Mouse (Mus musculus) CH12.LX (cell line): Measurements from ENCODE around the gene Ranbp9. TPM values are rescaled to one million over a fixed set of nuclear protein-coding genes. Genes with fewer than 3 reads are reported as not detected.

Source experiments
- DNase-seq: peaks from one replicate; pipeline ENCODE4 v3.0.0-alpha.2; 2013; ENCODE audit errors: extremely low read depth
- H3K27ac ChIP-seq: 2 replicates; pipeline ENCODE4 v1.5.1; 2012; ENCODE audit warnings: low read depth, mild to moderate bottlenecking, control low read depth, moderate library complexity; ENCODE audit not compliant: insufficient read depth
- H3K27me3 ChIP-seq: replicated peaks from 2 replicates; pipeline ENCODE3; 2012; ENCODE audit warnings: inconsistent platforms
- H3K36me3 ChIP-seq, 2 experiments: replicated peaks in 1 of 2; 2 replicates each; pipeline versions ENCODE3 to v1.6.1; 2012; ENCODE audit warnings: inconsistent platforms in 1 of 2, low read length in 1 of 2, mild to moderate bottlenecking in 1 of 2, mixed read lengths in 1 of 2, moderate library complexity in 1 of 2; ENCODE audit not compliant: control insufficient read depth in 1 of 2, insufficient read depth in 1 of 2
- H3K4me1 ChIP-seq, 2 experiments: 2 replicates each; pipeline ENCODE4 v1.6.1; 2012; ENCODE audit warnings: inconsistent platforms in 1 of 2, moderate library complexity in 1 of 2; ENCODE audit not compliant: insufficient read depth in 2 of 2, control insufficient read depth in 1 of 2
- H3K4me2 ChIP-seq: 2 replicates; pipeline ENCODE4 v1.6.1; 2012; ENCODE audit warnings: low read depth, mild to moderate bottlenecking, control low read depth; ENCODE audit not compliant: poor library complexity, insufficient read depth, severe bottlenecking
- H3K4me3 ChIP-seq, 3 experiments: fragments of 150-350 bp in 1 of 3; sonication (generic) in 1 of 3; replicated peaks in 1 of 3; 2 replicates each; pipeline versions ENCODE3 to v1.5.1; 2011 to 2012; ENCODE audit warnings: low read depth in 2 of 3, low read length in 2 of 3, mild to moderate bottlenecking in 2 of 3, moderate library complexity in 2 of 3, control low read depth in 1 of 3, improper control_type of control experiment in 1 of 3, inconsistent platforms in 1 of 3, mixed read lengths in 1 of 3; ENCODE audit not compliant: poor library complexity in 1 of 3
- H3K79me2 ChIP-seq: replicated peaks from 2 replicates; pipeline ENCODE4 v1.6.1; 2012; ENCODE audit warnings: mild to moderate bottlenecking, moderate library complexity; ENCODE audit not compliant: control insufficient read depth, poor library complexity, insufficient read depth, severe bottlenecking; ENCODE audit errors: extremely low read depth
- H3K9ac ChIP-seq: 2 replicates; pipeline ENCODE4 v1.6.1; 2012; ENCODE audit warnings: low read depth, mild to moderate bottlenecking, control low read depth, moderate library complexity; ENCODE audit not compliant: insufficient read depth
- H3K9me3 ChIP-seq: replicated peaks from 2 replicates; pipeline ENCODE3; 2012; ENCODE audit warnings: low read length, inconsistent platforms, mixed read lengths
- BHLHE40 ChIP-seq: IDR thresholded peaks from 2 replicates; pipeline ENCODE4 v1.6.1; 2011; ENCODE audit warnings: mild to moderate bottlenecking, low read depth, low read length, improper control_type of control experiment
- CHD1 ChIP-seq: IDR thresholded peaks from 2 replicates; pipeline ENCODE4 v1.6.1; 2012; ENCODE audit warnings: low read depth, low read length, improper control_type of control experiment, inconsistent platforms
- CTCF ChIP-seq, 2 experiments: IDR thresholded peaks in 1 of 2; conservative IDR thresholded peaks in 1 of 2; 2 replicates each; pipeline ENCODE4 v1.5.1; 2011 to 2012; ENCODE audit warnings: low read depth in 2 of 2, low read length in 2 of 2, improper control_type of control experiment in 1 of 2, inconsistent platforms in 1 of 2, mild to moderate bottlenecking in 1 of 2, moderate library complexity in 1 of 2
- E2F4 ChIP-seq: IDR thresholded peaks from 2 replicates; pipeline ENCODE4 v1.6.1; 2011; ENCODE audit warnings: low read depth, low read length, improper control_type of control experiment; ENCODE audit not compliant: insufficient replicate concordance
- ELF1 ChIP-seq: IDR thresholded peaks from 2 replicates; pipeline ENCODE4 v1.6.1; 2014; ENCODE audit warnings: low read depth, mild to moderate bottlenecking, inconsistent platforms, low read length, improper control_type of control experiment
- EP300 ChIP-seq: IDR thresholded peaks from 2 replicates; pipeline ENCODE4 v1.6.1; 2011; ENCODE audit warnings: low read length, improper control_type of control experiment
- ETS1 ChIP-seq: conservative IDR thresholded peaks from 2 replicates; pipeline ENCODE4 v1.6.1; 2012; ENCODE audit warnings: low read depth, mild to moderate bottlenecking, inconsistent platforms, low read length, improper control_type of control experiment, moderate library complexity
- GABPA ChIP-seq: IDR thresholded peaks from 2 replicates; pipeline ENCODE4 v1.6.1; 2012; ENCODE audit warnings: low read depth, low read length, improper control_type of control experiment, inconsistent platforms; ENCODE audit not compliant: insufficient replicate concordance
- HCFC1 ChIP-seq: IDR thresholded peaks from 2 replicates; pipeline ENCODE4 v1.6.1; 2012; ENCODE audit warnings: low read depth, mild to moderate bottlenecking, inconsistent platforms, low read length, improper control_type of control experiment
- IRF4 ChIP-seq: IDR thresholded peaks from 2 replicates; pipeline ENCODE4 v1.6.1; 2014; ENCODE audit warnings: low read depth, mild to moderate bottlenecking, inconsistent platforms, low read length, improper control_type of control experiment
- JUN ChIP-seq: IDR thresholded peaks from 2 replicates; pipeline ENCODE4 v1.6.1; 2011; ENCODE audit warnings: low read depth, mild to moderate bottlenecking, low read length, improper control_type of control experiment, moderate library complexity; ENCODE audit not compliant: insufficient read depth
- KAT2A ChIP-seq: IDR thresholded peaks from 2 replicates; pipeline ENCODE4 v1.6.1; 2012; ENCODE audit warnings: low read length, improper control_type of control experiment, inconsistent platforms; ENCODE audit not compliant: insufficient replicate concordance
- MAFK ChIP-seq: IDR thresholded peaks from 2 replicates; pipeline ENCODE4 v1.6.1; 2011; ENCODE audit warnings: low read length, improper control_type of control experiment; ENCODE audit not compliant: insufficient replicate concordance
- MAX ChIP-seq: IDR thresholded peaks from 2 replicates; pipeline ENCODE4 v1.6.1; 2011; ENCODE audit warnings: low read length, improper control_type of control experiment
- MAZ ChIP-seq: IDR thresholded peaks from 2 replicates; pipeline ENCODE4 v1.6.1; 2012; ENCODE audit warnings: low read depth, mild to moderate bottlenecking, inconsistent platforms, low read length, improper control_type of control experiment, moderate library complexity
- MEF2A ChIP-seq: IDR thresholded peaks from 2 replicates; pipeline ENCODE4 v1.6.1; 2014; ENCODE audit warnings: low read depth, mild to moderate bottlenecking, inconsistent platforms, low read length, improper control_type of control experiment, borderline replicate concordance
- NELFE ChIP-seq: IDR thresholded peaks from 2 replicates; pipeline ENCODE4 v1.6.1; 2011; ENCODE audit warnings: low read depth, low read length, improper control_type of control experiment
- NRF1 ChIP-seq: IDR thresholded peaks from 2 replicates; pipeline ENCODE4 v1.6.1; 2014; ENCODE audit warnings: low read depth, mild to moderate bottlenecking, inconsistent platforms, low read length, improper control_type of control experiment, moderate library complexity
- PAX5 ChIP-seq: IDR thresholded peaks from 2 replicates; pipeline ENCODE4 v1.6.1; 2012; ENCODE audit warnings: low read length, inconsistent platforms, mixed read lengths
- POLR2A ChIP-seq: IDR thresholded peaks from 2 replicates; pipeline ENCODE4 v1.6.1; 2011; ENCODE audit warnings: low read depth, mild to moderate bottlenecking, improper control_type of control experiment, low read length
- SIN3A ChIP-seq: IDR thresholded peaks from 2 replicates; pipeline ENCODE4 v1.6.1; 2012; ENCODE audit warnings: low read length, improper control_type of control experiment, inconsistent platforms
- TCF12 ChIP-seq: IDR thresholded peaks from 2 replicates; pipeline ENCODE4 v1.6.1; 2014; ENCODE audit warnings: low read depth, mild to moderate bottlenecking, inconsistent platforms, low read length, improper control_type of control experiment
- UBTF ChIP-seq: IDR thresholded peaks from 2 replicates; pipeline ENCODE4 v1.6.1; 2012; ENCODE audit warnings: low read depth, mild to moderate bottlenecking, inconsistent platforms, low read length, improper control_type of control experiment, moderate library complexity
- USF1 ChIP-seq: IDR thresholded peaks from 2 replicates; pipeline ENCODE4 v1.6.1; 2014; ENCODE audit warnings: low read depth, mild to moderate bottlenecking, inconsistent platforms, low read length, improper control_type of control experiment
- USF2 ChIP-seq: conservative IDR thresholded peaks from 2 replicates; pipeline ENCODE4 v1.6.1; 2011; ENCODE audit warnings: low read depth, low read length, improper control_type of control experiment
- ZC3H11A ChIP-seq: IDR thresholded peaks from 2 replicates; pipeline ENCODE4 v1.6.1; 2012; ENCODE audit warnings: low read depth, mild to moderate bottlenecking, inconsistent platforms, low read length, improper control_type of control experiment
- ZMIZ1 ChIP-seq: IDR thresholded peaks from 2 replicates; pipeline ENCODE4 v1.6.1; 2012; ENCODE audit warnings: low read depth, mild to moderate bottlenecking, inconsistent platforms, low read length, improper control_type of control experiment
- dilution Hi-C: fragments of 300-500 bp; cut with MboI; formaldehyde crosslinking; loops from 2 replicates; pipeline ENCODE4 v1.14.3; 2020; ENCODE audit warnings: low sequenced_read_pairs; ENCODE audit not compliant: extremely low pct_unique_long_range_greater_than_20kb, extremely low pct_ligation_motif_present
- in situ Hi-C: fragments of 300-500 bp; cut with MboI; formaldehyde crosslinking; loops from 3 replicates; pipeline ENCODE4 v1.14.3; 2019; ENCODE audit warnings: low sequenced_read_pairs, low pct_ligation_motif_present, low pct_unique_long_range_greater_than_20kb, mixed read lengths
- polyA plus RNA-seq: library from polyadenylated mRNA; unstranded; fragments of >175 nt; gene quantifications from 2 replicates; pipeline ENCODE4 v1.2.1, GENCODE M21; 2012; ENCODE audit warnings: low read depth; ENCODE audit not compliant: insufficient read length
- total RNA-seq, 2 experiments: library from RNA; depleted of rRNA; stranded (reverse); fragments of 300-350 nt in 1 of 2; fragments of >200 nt in 1 of 2; gene quantifications; 2 replicates each; pipeline ENCODE4 v1.2.3; 2012 to 2014

The Ranbp9 gene
- total and polyA plus RNA-seq, 3 experiments, result 22.0 to 37.6 (median 31.8) TPM

GRCm38 (mm10) chr13:43519251-43519650, 38.2 kb upstream of the Ranbp9 start:
- TF ChIP-seq EP300 (no peak), USF1 (no peak), HCFC1 (no peak), IRF4 (no peak), POLR2A (no peak), MAFK (no peak), ETS1 (no peak), MAZ (no peak), NELFE (no peak), KAT2A (no peak), NRF1 (no peak)
- H3K4me3 ChIP-seq, result no peak overlapping the region
- peaks cover 1% of the 10 kb centered on the region for H3K9me3 ChIP-seq
- DNase-seq, result no peak
- no peaks in the 10 kb centered on the region for H3K79me2 ChIP-seq
- H3K9ac ChIP-seq, result no peak overlapping the region
- no peak overlapping the region for H3K27ac ChIP-seq
- no peaks in the 10 kb centered on the region for H3K36me3 ChIP-seq
- H3K4me1 ChIP-seq, result peaks cover 0 to 8% of the 10 kb centered on the region in 2 experiments; a peak in 2 of 4 replicates
- dilution Hi-C loops, result no loop called here
- H3K27me3 ChIP-seq, result no peaks in the 10 kb centered on the region
- no peak overlapping the region for H3K4me2 ChIP-seq
- in situ Hi-C loops, result no loop called here

GRCm38 (mm10) chr13:43517371-43517770, 36.3 kb upstream of the Ranbp9 start:
- in situ Hi-C loops, result no loop called here
- no peaks in the 10 kb centered on the region for H3K36me3 ChIP-seq
- H3K79me2 ChIP-seq, result no peaks in the 10 kb centered on the region
- H3K4me1 ChIP-seq, result peaks cover 0 to 8% of the 10 kb centered on the region in 2 experiments; a peak in 2 of 4 replicates
- no peak overlapping the region for H3K4me3 ChIP-seq
- peaks cover 4% of the 10 kb centered on the region for H3K9me3 ChIP-seq
- no peaks in the 10 kb centered on the region for H3K27me3 ChIP-seq
- TF ChIP-seq SIN3A (no peak), EP300 (no peak), CHD1 (no peak), TCF12 (no peak), MAFK (no peak), IRF4 (no peak), BHLHE40 (no peak), NRF1 (no peak)
- H3K27ac ChIP-seq, result no peak overlapping the region
- no peak overlapping the region for H3K4me2 ChIP-seq
- H3K9ac ChIP-seq, result no peak overlapping the region
- no peak for DNase-seq
- dilution Hi-C loops, result no loop called here

GRCm38 (mm10) chr13:43516931-43517330, 35.8 kb upstream of the Ranbp9 start:
- Histone ChIP-seq H3K4me3 (no peak overlapping the region), H3K4me2 (no peak overlapping the region), H3K79me2 (no peaks in the 10 kb centered on the region), H3K4me1 (peaks cover 0 to 10% of the 10 kb centered on the region in 2 experiments; a peak in 2 of 4 replicates), H3K36me3 (no peaks in the 10 kb centered on the region), H3K27ac (no peak overlapping the region), H3K27me3 (no peaks in the 10 kb centered on the region), H3K9ac (no peak overlapping the region), H3K9me3 (peaks cover 4% of the 10 kb centered on the region)
- DNase-seq, result no peak
- dilution Hi-C loops (no loop called here), in situ Hi-C loops (no loop called here)
- TF ChIP-seq E2F4 (no peak), NRF1 (no peak), USF2 (no peak), MAX (no peak), GABPA (no peak), JUN (no peak), ELF1 (no peak), SIN3A (no peak), PAX5 (no peak), ZC3H11A (no peak), HCFC1 (no peak), POLR2A (no peak), MEF2A (no peak), MAZ (no peak), UBTF (no peak), ZMIZ1 (no peak), CTCF (conservative IDR thresholded peaks at IDR 0.05 in 1 of 2, IDR thresholded peaks at IDR 0.05 in 1 of 2; ENCODE audit: low read depth in 2 of 2, low read length in 2 of 2) (no peak)
